Mouse (Mus musculus) layer of hippocampus, adult 8-10 months (tissue): ENCODE measurements at regions not wholly inside any gene's neighbourhood (a gene's known extent, or its start where the extent isn't known, plus 50 kb on each side); places are given as distances from the start of the nearest gene placed in this dataset.

ENCODE experiments used
- DNase-seq, 2 experiments: peaks; one replicate each; pipeline ENCODE4 v3.0.0; 2022; ENCODE audit warnings: low spot score in 2 of 2

DNA sequence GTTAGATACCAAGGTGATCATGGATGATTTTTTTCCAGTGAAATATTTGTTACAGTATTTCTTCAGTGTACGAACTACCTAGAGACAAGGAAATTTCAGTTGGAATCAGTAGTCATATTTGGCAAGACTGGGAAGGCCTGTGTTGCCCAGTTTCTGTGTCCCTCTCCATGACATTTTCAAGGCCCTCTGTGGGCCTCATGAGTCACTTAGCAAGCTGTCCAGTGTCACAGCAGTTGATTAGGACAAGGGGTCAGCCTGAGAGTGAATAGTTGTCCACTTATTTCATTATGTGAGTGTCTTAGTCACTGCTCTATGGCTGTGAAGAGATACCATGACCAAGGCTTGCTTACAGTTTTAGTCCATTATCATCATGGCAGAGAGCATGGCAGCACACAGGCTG is 71.5 kb upstream of the Nrsn1 start:
- DNase-seq: no peak

DNA sequence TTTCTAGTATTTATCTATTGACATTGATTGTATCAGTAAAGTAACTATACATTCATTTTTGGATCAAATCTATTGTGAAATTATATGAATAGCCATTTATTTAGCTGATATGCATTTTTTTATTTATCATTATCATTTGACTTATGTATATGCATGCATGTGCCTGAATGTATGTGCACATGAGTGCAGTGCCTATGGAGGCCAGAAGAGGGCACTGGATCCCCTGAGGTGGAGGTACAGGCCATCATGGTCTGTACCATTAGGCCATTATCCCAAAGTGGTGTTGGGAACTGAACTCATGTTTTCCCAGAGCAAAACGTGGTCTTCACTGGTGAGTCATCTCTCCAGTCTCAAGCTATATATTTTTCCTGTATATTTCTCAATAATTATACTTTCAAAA is 63.5 kb upstream of the Nrsn1 start:
- no peak for DNase-seq
